Mouse (Mus musculus) ES-E14 (cell line): ENCODE data around the gene Glis2. TPM values are rescaled to one million over a fixed set of nuclear protein-coding genes. Genes with fewer than 3 reads are reported as not detected.
A peak's percentile ranks its signal among the peaks of the same experiment; 100 is the strongest.

Experiments
- DNase-seq: peaks from one replicate; pipeline ENCODE4 v3.0.0-alpha.2; 2013; ENCODE audit warnings: low read depth, low spot score
- H3K27ac ChIP-seq: 2 replicates; pipeline ENCODE4 v1.5.1; 2012; ENCODE audit warnings: low read depth, mild to moderate bottlenecking, low read length, moderate library complexity, mixed read lengths; ENCODE audit not compliant: poor library complexity, insufficient read depth, severe bottlenecking
- H3K36me3 ChIP-seq: 2 replicates; pipeline ENCODE4 v1.6.1; 2012; ENCODE audit warnings: mild to moderate bottlenecking, low read length, moderate library complexity, mixed read lengths; ENCODE audit not compliant: control insufficient read depth, poor library complexity, insufficient read depth, severe bottlenecking
- H3K4me1 ChIP-seq, 2 experiments: fragments of 150-350 bp in 1 of 2; sonication (generic) in 1 of 2; 2 replicates each; pipeline ENCODE4 v1.6.1; 2012; ENCODE audit warnings: low read length in 2 of 2, mild to moderate bottlenecking in 1 of 2, mixed read lengths in 1 of 2; ENCODE audit not compliant: control insufficient read depth in 2 of 2, insufficient read depth in 2 of 2, poor library complexity in 1 of 2
- H3K4me3 ChIP-seq, 2 experiments: fragments of 150-350 bp in 1 of 2; sonication (generic) in 1 of 2; 2 replicates each; pipeline ENCODE4 v1.5.1; 2012; ENCODE audit warnings: low read length in 2 of 2, low read depth in 1 of 2, mild to moderate bottlenecking in 1 of 2, mixed read lengths in 1 of 2; ENCODE audit not compliant: insufficient read depth in 1 of 2, poor library complexity in 1 of 2, severe bottlenecking in 1 of 2
- H3K9ac ChIP-seq: 2 replicates; pipeline ENCODE4 v1.6.1; 2012; ENCODE audit warnings: low read depth, mild to moderate bottlenecking, low read length, mixed read lengths; ENCODE audit not compliant: poor library complexity, insufficient read depth, severe bottlenecking
- H3K9me3 ChIP-seq: fragments of 150-350 bp; sonication (generic); 2 replicates; pipeline ENCODE4 v1.6.1; 2012; ENCODE audit warnings: low read depth, mild to moderate bottlenecking, low read length; ENCODE audit not compliant: control insufficient read depth, insufficient read depth
- CHD2 ChIP-seq: IDR thresholded peaks from 2 replicates; pipeline ENCODE4 v1.6.1; 2014; ENCODE audit warnings: mild to moderate bottlenecking, low read depth, low read length, inconsistent platforms
- HCFC1 ChIP-seq: IDR thresholded peaks from 2 replicates; pipeline ENCODE4 v1.6.1; 2012; ENCODE audit warnings: low read length, inconsistent platforms, borderline replicate concordance; ENCODE audit not compliant: insufficient read depth
- MAFK ChIP-seq: IDR thresholded peaks from 2 replicates; pipeline ENCODE4 v1.6.1; 2014; ENCODE audit warnings: mild to moderate bottlenecking, low read depth, low read length, inconsistent platforms; ENCODE audit not compliant: insufficient read depth
- ZC3H11A ChIP-seq: IDR thresholded peaks from 2 replicates; pipeline ENCODE4 v1.6.1; 2012; ENCODE audit warnings: low read depth, mild to moderate bottlenecking, inconsistent platforms, low read length, borderline replicate concordance
- ZNF384 ChIP-seq: IDR thresholded peaks from 2 replicates; pipeline ENCODE4 v1.6.1; 2012; ENCODE audit warnings: low read depth, low read length, inconsistent platforms
- in situ Hi-C, 2 experiments: fragments of 600-800 bp; cut with MboI; formaldehyde crosslinking; loops; one replicate each; pipeline ENCODE4 v1.15.1; 2025; ENCODE audit warnings: low sequenced_read_pairs in 2 of 2, inconsistent platforms in 1 of 2; ENCODE audit not compliant: unreplicated experiment in 2 of 2
- total RNA-seq: library from RNA; depleted of rRNA; stranded (reverse); fragments of 300-350 nt; gene quantifications from 2 replicates; pipeline ENCODE4 v1.2.3, GENCODE M21; 2012

The Glis2 gene
- total RNA-seq, 1 experiment: 18.2 TPM

GRCm38 (mm10) chr16:4605514-4606131, 11.1 kb downstream of the Glis2 start:
- H3K4me3 ChIP-seq: no peak overlapping the region
- peaks cover 21 to 71% of the 10 kb centered on the region in 2 experiments for H3K4me1 ChIP-seq
- no peak for DNase-seq
- peaks cover 18% of the 10 kb centered on the region for H3K36me3 ChIP-seq
- in situ Hi-C loops: no loop called here
- no peaks in the 10 kb centered on the region for H3K9me3 ChIP-seq
- H3K9ac ChIP-seq: no peak overlapping the region
- TF ChIP-seq MAFK (no peak), ZC3H11A (no peak), CHD2 (no peak), HCFC1 (no peak), ZNF384 (no peak)
- H3K27ac ChIP-seq: no peak overlapping the region

DNA sequence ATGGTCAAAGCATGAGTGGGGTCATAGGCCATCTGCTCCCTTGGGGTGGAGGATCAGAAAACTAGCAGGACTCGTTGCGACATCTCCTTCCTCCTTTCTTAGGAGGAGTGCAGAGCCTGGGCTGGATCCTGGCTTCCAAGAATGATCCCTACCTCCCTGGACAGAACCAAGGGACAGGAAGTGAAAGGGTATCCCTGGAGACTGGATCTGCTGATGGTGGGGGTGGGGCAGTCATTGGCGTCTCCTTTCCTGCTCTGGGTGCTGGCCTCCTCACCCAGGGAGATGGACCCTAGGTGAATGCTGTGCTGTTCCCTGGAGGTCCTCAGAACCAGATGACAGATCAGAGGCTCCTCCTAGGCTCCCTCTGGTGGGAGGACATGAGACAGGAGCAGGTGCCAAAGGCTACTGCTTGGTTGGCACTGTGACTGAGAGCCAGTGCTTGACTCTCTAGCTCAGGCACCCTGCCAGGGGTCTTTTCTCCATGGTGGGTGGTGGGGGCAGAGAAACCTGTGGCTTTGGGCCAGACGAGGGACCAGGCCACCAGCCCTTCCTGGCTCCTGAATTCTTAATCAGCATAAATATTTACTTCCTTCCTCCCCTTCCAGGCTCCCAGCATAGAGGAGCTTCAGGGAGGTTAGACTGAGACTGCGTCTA, 12.0 kb downstream of the Glis2 start:
- peaks cover 26% of the 10 kb centered on the region for H3K36me3 ChIP-seq
- H3K27ac ChIP-seq: no peak overlapping the region
- no peak for TF ChIP-seq ZC3H11A
- no peak for TF ChIP-seq ZNF384
- TF ChIP-seq HCFC1: no peak
- no peak for TF ChIP-seq CHD2
- no peak for TF ChIP-seq MAFK
- no peak overlapping the region for H3K4me3 ChIP-seq
- H3K9me3 ChIP-seq: no peaks in the 10 kb centered on the region
- no peak for DNase-seq
- no peak overlapping the region for H3K9ac ChIP-seq
- in situ Hi-C loops: no loop called here
- peaks cover 18 to 62% of the 10 kb centered on the region in 2 experiments for H3K4me1 ChIP-seq

DNA sequence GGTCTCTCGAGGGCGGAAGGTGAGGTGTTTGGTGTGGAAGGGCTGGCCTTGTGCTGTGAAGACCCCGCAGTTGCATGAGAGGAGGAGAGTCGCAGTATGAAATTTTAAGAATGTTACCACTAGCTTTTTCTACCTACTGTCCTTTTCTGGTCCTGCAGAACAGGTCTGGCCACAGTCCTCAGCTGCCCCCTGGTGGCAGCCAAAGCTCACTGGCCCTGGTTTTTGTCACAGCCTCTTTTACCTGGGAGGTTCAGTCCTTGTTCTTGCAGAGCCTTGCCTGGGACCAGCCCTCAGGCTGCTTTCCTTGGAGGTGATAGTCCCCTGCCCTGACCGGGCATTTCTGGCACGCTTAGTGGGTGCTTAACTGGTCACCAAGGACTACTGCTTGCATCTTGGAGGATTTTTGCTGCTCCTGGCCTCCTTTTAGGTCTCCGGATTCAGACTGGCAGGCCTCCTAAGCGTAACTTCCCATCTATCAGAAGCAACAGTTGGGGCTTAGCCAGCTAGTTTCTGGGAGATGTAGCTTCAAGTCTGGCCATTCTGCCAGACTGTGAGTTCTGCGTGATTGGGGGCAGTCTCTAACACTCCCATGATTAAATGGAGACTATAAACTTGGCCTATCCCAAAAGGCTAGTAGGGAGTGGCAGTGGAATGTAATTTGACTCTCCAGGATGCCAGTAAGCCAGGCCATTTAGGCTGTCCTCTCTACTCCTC, 13.5 kb downstream of the Glis2 start:
- peak overlapping the region; percentile 5; the same call in 1 of the 2 replicates for H3K27ac ChIP-seq
- no peaks in the 10 kb centered on the region for H3K9me3 ChIP-seq
- peak; percentile 71 for DNase-seq
- in situ Hi-C loops: no loop called here
- no peak overlapping the region for H3K4me3 ChIP-seq
- H3K36me3 ChIP-seq: peaks cover 29% of the 10 kb centered on the region
- peak; percentile 94 for TF ChIP-seq ZC3H11A
- TF ChIP-seq MAFK: no peak
- H3K4me1 ChIP-seq: peaks cover 12 to 53% of the 10 kb centered on the region in 2 experiments
- H3K9ac ChIP-seq: no peak overlapping the region

- in situ Hi-C loops: no loop called here
- Histone ChIP-seq H3K27ac (no peak overlapping the region), H3K9ac (no peak overlapping the region), H3K4me3 (peak overlapping the region in 1 of 2 experiments; percentile 15; a peak in 1 of 4 replicates), H3K36me3 (peaks cover 35% of the 10 kb centered on the region), H3K9me3 (no peaks in the 10 kb centered on the region), H3K4me1 (peaks cover 8 to 47% of the 10 kb centered on the region in 2 experiments)
- DNase-seq: no peak
- no peak for TF ChIP-seq CHD2
- no peak for TF ChIP-seq MAFK
- TF ChIP-seq ZC3H11A: no peak
- TF ChIP-seq HCFC1: no peak
- TF ChIP-seq ZNF384: no peak
Observed at GRCm38 (mm10) chr16:4608532-4609059, 14.1 kb downstream of the Glis2 start.
